Mouse (Mus musculus): Measurements from ENCODE around the gene Dok3. TPM values are rescaled to one million over a fixed set of nuclear protein-coding genes. Genes with fewer than 3 reads are reported as not detected.
"Not testable (repeated sequence)": the region's sequence is repeated elsewhere in the genome, so short reads cannot be mapped to it uniquely, and the experiment has no call there.

The Dok3 gene
- polyA plus RNA-seq (2011; ENCODE audit: insufficient read depth, insufficient read length, low replicate concordance, missing spikeins): 80.8 and 191 TPM in 2 replicates

DNA sequence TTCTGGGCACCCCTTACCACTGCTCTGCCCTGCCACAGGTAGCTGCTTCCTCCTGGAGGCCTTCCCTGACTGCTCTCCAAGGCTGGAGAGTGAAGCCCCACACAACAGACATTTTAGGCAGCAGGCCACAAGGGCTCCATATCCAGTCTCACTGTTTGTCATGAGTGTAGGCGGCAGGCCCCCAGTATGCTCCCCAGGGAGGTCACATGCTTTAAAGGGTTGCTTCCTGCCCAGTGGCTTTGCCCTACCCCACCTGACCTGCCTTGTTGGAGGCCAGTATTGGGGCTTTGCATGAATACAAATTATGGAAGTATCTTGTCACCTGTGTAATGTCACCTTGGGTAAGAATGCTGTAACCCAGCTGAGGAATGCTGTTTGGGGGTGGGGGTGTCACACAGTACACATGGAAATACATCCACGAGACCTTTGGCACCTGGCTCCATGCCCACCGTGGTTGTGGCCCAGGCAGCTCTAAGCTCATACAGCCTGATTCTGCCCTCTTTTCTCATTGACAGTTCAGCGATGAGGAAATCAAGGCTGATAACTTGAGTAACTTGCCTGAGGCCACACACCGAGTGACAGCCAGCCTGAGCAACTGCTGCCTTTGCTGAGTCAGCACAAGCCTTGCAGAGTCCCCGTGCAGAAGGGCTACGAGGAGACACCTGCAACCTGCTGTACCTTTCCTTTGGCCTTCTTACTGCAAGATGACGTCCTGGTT lies at the start of gene Dok3:
TSS of gene Dok3 (minus strand) at position 99 of the 718 bp plus-strand sequence.
- Histone ChIP-seq H3K4me1 (ENCODE audit: control insufficient read depth, insufficient read depth, low read length) (peaks cover 18% of the 10 kb centered on the region), H3K4me3 (replicated peaks; ENCODE audit: control insufficient read depth, low read depth, low read length) (peak within 1 kb of the TSS; percentile 83), H3K27ac (ENCODE audit: control insufficient read depth, insufficient read depth, low read depth, low read length, poor library complexity) (peak within 1 kb of the TSS; percentile 97)
- 11% methylated on average over 8 of the region's 8 CpGs for WGBS
- TF ChIP-seq POLR2A (IDR thresholded peaks at IDR 0.05; ENCODE audit: borderline replicate concordance, control insufficient read depth, low read depth, low read length) (no peak), CTCF (IDR thresholded peaks at IDR 0.05; ENCODE audit: control insufficient read depth, insufficient read depth, low read length) (no peak)

DNA sequence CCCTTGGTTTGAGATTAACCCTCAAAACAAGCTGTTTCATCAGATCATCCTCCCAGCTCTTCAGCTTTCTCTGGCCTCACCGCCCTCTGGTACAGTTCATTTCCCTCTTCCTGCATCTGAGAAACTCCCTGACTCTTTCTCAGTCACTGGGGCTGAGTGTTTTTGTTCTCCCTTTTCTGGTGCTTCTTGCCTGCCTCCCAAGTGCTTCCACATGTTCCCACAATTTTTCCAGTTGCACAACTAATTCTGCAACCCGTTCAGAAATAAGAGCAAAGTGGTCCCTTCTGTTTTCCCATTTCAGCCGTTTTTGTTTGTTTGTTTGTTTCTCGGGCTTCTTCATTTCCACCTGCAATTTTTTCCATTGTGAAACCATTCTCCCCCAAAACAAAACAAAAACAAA lies 49.0 kb upstream of the Dok3 start:
- 63% methylated on average over 4 of the region's 4 CpGs for WGBS
- Histone ChIP-seq H3K4me3 (replicated peaks; ENCODE audit: control insufficient read depth, low read depth, low read length) (no peak overlapping the region), H3K27ac (ENCODE audit: control insufficient read depth, insufficient read depth, low read depth, low read length, poor library complexity) (no peak overlapping the region), H3K4me1 (ENCODE audit: control insufficient read depth, insufficient read depth, low read length) (no peaks in the 10 kb centered on the region)
- no peak for TF ChIP-seq CTCF (IDR thresholded peaks at IDR 0.05; ENCODE audit: control insufficient read depth, insufficient read depth, low read length)
- TF ChIP-seq POLR2A (IDR thresholded peaks at IDR 0.05; ENCODE audit: borderline replicate concordance, control insufficient read depth, low read depth, low read length): no peak

DNA sequence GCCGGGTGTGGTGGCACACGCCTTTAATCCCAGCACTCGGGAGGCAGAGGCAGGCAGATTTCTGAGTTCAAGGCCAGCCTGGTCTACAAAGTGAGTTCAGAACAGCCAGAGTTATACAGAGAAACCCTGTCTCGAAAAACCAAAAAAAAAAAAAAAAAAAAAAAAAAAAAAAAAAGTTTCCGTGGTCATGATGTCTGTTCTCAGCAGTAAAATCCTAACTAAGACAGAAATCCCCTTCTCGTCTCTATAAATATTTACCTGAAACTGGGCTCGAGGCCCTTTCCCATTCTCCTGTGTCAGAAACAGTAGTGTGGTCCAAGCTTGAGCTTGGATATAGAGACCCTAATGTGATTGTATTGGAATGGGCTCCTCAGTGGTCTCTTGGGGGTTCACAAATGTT lies 47.8 kb upstream of the Dok3 start:
- H3K27ac ChIP-seq (ENCODE audit: control insufficient read depth, insufficient read depth, low read depth, low read length, poor library complexity); H3K4me3 ChIP-seq (replicated peaks; ENCODE audit: control insufficient read depth, low read depth, low read length): not testable (repeated sequence)
- 67% methylated on average over 7 of the region's 7 CpGs for WGBS

DNA sequence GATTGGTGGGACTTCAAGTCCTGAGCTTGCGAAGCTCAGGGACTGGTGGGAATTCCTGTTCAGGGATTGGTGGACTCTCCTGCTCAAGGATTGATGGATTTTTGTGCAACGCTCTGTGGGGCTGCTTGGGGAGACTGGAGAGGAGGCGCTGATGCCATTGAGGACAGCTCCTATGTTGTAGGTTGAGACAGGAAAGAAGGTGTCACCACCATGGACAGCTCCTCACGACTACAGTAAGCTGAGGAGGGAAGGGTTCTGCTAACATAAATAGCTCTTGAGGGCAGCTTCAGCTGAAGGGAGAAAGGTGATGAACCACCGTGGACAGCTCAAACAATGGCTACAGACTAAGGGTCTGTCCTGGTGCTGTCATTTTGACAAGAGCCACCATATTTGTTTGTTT lies 46.8 kb upstream of the Dok3 start:
- WGBS: 69% methylated on average over 5 of the region's 5 CpGs
- TF ChIP-seq POLR2A (IDR thresholded peaks at IDR 0.05; ENCODE audit: borderline replicate concordance, control insufficient read depth, low read depth, low read length) (no peak), CTCF (IDR thresholded peaks at IDR 0.05; ENCODE audit: control insufficient read depth, insufficient read depth, low read length) (no peak)
- H3K27ac ChIP-seq (ENCODE audit: control insufficient read depth, insufficient read depth, low read depth, low read length, poor library complexity): no peak overlapping the region
- H3K4me3 ChIP-seq (replicated peaks; ENCODE audit: control insufficient read depth, low read depth, low read length): no peak overlapping the region
- H3K4me1 ChIP-seq (ENCODE audit: control insufficient read depth, insufficient read depth, low read length): no peaks in the 10 kb centered on the region

More for the DNA sequence above, 47.8 kb upstream of the Dok3 start:
- not testable (repeated sequence) for H3K4me1 ChIP-seq (ENCODE audit: control insufficient read depth, insufficient read depth, low read length)

DNA sequence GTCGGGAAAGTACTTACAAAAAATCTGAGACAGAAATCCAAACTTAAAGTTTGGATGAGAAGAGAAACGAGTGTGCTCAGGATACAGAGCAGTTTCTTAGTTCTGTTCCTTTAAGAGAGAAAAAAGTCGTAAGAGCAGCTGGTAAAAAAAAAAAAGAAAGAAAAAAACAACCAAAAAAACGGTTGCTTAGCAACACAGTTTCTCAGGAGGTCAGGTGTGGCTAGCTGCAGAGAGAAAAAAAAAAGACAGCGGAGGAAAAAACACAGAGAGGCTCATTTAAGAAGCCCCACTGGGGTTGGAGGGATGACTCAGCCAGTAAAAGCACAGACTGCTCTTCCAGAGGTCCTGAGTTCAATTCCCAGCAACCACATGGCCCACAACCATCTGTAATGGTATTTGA lies 45.2 kb upstream of the Dok3 start:
- Histone ChIP-seq H3K27ac (ENCODE audit: control insufficient read depth, insufficient read depth, low read depth, low read length, poor library complexity) (no peak overlapping the region), H3K4me3 (replicated peaks; ENCODE audit: control insufficient read depth, low read depth, low read length) (no peak overlapping the region), H3K4me1 (ENCODE audit: control insufficient read depth, insufficient read depth, low read length) (no peaks in the 10 kb centered on the region; the same call in 1 of the 2 replicates)
- 74% methylated on average over 5 of the region's 5 CpGs for WGBS
- no peak for TF ChIP-seq CTCF (IDR thresholded peaks at IDR 0.05; ENCODE audit: control insufficient read depth, insufficient read depth, low read length)
- TF ChIP-seq POLR2A (IDR thresholded peaks at IDR 0.05; ENCODE audit: borderline replicate concordance, control insufficient read depth, low read depth, low read length): no peak

DNA sequence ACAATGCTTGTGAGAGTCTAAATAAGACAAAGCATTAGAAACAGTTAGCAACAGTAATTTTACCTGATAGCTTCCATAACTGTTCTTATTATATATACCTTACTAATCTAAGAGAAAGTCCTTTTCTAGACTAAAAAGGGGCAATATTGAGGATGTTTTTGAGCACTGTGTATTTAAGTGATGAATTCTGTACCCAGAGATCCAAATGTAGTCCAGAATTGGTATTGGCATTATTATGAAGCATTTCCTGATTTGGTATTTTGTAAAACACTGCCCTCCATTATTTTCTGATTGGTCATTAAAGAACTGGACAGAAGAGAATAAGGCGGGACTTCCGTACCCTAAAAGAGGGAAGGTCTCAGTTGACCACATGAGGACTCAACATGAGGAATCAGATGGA lies 44.3 kb upstream of the Dok3 start, which contains the start of gene Tmed9:
TSS of gene Tmed9 (plus strand) at position 301 of the 400 bp plus-strand sequence.
- Histone ChIP-seq H3K27ac (ENCODE audit: control insufficient read depth, insufficient read depth, low read depth, low read length, poor library complexity) (no peak within 1 kb of the TSS), H3K4me1 (ENCODE audit: control insufficient read depth, insufficient read depth, low read length) (no peaks in the 10 kb centered on the region; the same call in 1 of the 2 replicates), H3K4me3 (replicated peaks; ENCODE audit: control insufficient read depth, low read depth, low read length) (no peak within 1 kb of the TSS)
- WGBS: 96% methylated on average over 2 of the region's 2 CpGs
- TF ChIP-seq CTCF (IDR thresholded peaks at IDR 0.05; ENCODE audit: control insufficient read depth, insufficient read depth, low read length) (no peak), POLR2A (IDR thresholded peaks at IDR 0.05; ENCODE audit: borderline replicate concordance, control insufficient read depth, low read depth, low read length) (no peak)

DNA sequence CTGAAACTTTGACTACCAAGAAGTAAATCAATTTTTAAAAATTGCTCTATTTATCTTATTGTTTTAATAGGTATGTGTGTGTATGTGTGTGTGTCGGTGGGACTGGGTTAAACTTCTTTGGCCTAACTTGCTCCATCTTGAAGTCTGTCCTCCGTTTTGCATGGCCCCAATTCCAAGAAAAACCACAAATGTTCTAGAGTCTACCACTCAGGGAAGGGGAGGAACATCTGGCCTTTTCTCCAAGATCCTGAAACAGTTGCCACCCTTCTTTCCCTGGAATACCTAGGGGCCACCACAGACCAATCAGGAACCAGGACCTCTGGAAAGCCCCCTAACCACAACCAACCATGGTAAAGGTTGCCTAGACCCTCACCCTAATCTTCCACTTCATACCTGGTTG lies 42.9 kb upstream of the Dok3 start:
- H3K4me1 ChIP-seq (ENCODE audit: control insufficient read depth, insufficient read depth, low read length): no peaks in the 10 kb centered on the region; the same call in 1 of the 2 replicates
- TF ChIP-seq CTCF (IDR thresholded peaks at IDR 0.05; ENCODE audit: control insufficient read depth, insufficient read depth, low read length): no peak
- no peak for TF ChIP-seq POLR2A (IDR thresholded peaks at IDR 0.05; ENCODE audit: borderline replicate concordance, control insufficient read depth, low read depth, low read length)
- no peak overlapping the region for H3K4me3 ChIP-seq (replicated peaks; ENCODE audit: control insufficient read depth, low read depth, low read length)
- WGBS: 68% methylated on average over 2 of the region's 2 CpGs
- H3K27ac ChIP-seq (ENCODE audit: control insufficient read depth, insufficient read depth, low read depth, low read length, poor library complexity): no peak overlapping the region

DNA sequence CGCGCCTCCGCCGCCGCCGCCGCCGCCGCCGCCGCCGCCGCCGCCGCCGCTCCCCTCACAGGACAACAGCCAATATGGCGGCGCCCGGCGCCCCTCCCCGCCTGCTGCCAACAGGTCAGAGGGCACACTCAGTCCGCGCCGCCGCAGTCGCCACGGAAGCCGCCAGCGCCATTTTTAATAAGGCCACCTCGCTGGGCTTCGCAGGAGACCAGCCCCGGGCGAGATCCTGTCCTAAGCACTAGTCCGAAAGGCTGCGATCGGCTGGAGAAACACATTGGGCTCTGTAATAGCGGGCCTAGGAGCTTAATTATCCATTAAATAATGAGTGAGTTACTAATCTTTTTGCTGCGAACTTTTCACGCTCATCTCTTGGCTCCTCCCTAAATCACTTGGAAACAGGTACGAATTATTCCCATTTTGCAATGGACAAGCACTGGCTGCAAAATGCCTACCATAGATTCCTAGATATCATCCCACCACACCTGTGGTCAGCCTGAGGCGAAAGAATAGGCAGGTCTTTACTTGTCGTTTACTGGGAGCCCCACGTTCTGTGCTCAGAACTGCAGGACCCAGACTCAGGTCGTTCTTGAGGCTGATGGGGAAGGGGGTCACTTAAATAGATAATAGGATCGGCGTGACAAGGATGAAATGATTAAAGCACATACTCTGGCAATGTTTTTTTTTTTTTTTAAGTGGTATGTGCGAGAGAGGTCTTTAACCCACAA lies 42.1 kb upstream of the Dok3 start, which contains the start of gene Fam193b:
TSS of gene Fam193b (minus strand) at position 94 of the 725 bp plus-strand sequence.
- Histone ChIP-seq H3K27ac (ENCODE audit: control insufficient read depth, insufficient read depth, low read depth, low read length, poor library complexity) (peak within 1 kb of the TSS; percentile 69; the same call in 1 of the 2 replicates), H3K4me1 (ENCODE audit: control insufficient read depth, insufficient read depth, low read length) (no peaks in the 10 kb centered on the region; the same call in 1 of the 2 replicates), H3K4me3 (replicated peaks; ENCODE audit: control insufficient read depth, low read depth, low read length) (peak within 1 kb of the TSS; percentile 75)
- TF ChIP-seq POLR2A (IDR thresholded peaks at IDR 0.05; ENCODE audit: borderline replicate concordance, control insufficient read depth, low read depth, low read length): peak; percentile 36; the same call in 1 of the 2 replicates
- no peak for TF ChIP-seq CTCF (IDR thresholded peaks at IDR 0.05; ENCODE audit: control insufficient read depth, insufficient read depth, low read length)
- WGBS: 10% methylated on average over 46 of the region's 47 CpGs

Measured in bone marrow, adult 2 months (tissue).